Comparison of ENCODE assay signal across 17 mouse cellular contexts in genomic region chr4:81995243-81995642, GRCm38 (mm10).
"Had no signal": no experiment of that assay in that cellular context is flagged by ENCODE, and none has a peak within 500 bp of the region (broad histone marks: within the 10 kb centered on the region; RNA-seq: fewer than 3 reads in every experiment).

No protein-coding gene starts in this region.

- H3K9me3 ChIP-seq: neural tube, embryonic 12.5 days; neural tube, embryonic 13.5 days; neural tube, embryonic 15.5 days; stomach, embryonic 15.5 days had no signal

- H3K9ac ChIP-seq: neural tube, embryonic 12.5 days; neural tube, embryonic 13.5 days; neural tube, embryonic 15.5 days; stomach, embryonic 15.5 days had no signal

- H3K4me2 ChIP-seq: neural tube, embryonic 12.5 days; neural tube, embryonic 13.5 days; neural tube, embryonic 15.5 days; stomach, embryonic 15.5 days had no signal

- H3K27me3 ChIP-seq: neural tube, embryonic 12.5 days; neural tube, embryonic 13.5 days; neural tube, embryonic 15.5 days; stomach, embryonic 15.5 days had no signal

- H3K36me3 ChIP-seq: neural tube, embryonic 12.5 days; neural tube, embryonic 13.5 days; neural tube, embryonic 15.5 days; stomach, embryonic 15.5 days had no signal

- H3K27ac ChIP-seq: neural tube, embryonic 12.5 days; neural tube, embryonic 13.5 days; neural tube, embryonic 15.5 days; stomach, embryonic 15.5 days; stomach, postnatal 0 days had no signal

- H3K4me3 ChIP-seq: neural tube, embryonic 12.5 days; neural tube, embryonic 13.5 days; neural tube, embryonic 15.5 days; stomach, embryonic 15.5 days had no signal

- H3K4me1 ChIP-seq: neural tube, embryonic 12.5 days; stomach, embryonic 15.5 days had no signal

- DNase-seq: retina, postnatal 1 day; right cerebral cortex, adult 18-20 months; right cerebral cortex, postnatal 14 days; right cerebral cortex, postnatal 25 days; right cerebral cortex, postnatal 4 days; spleen, adult 18-20 months; thymus, adult 18-20 months; thymus, adult 2 months; thymus, postnatal 14 days; thymus, postnatal 25 days; thymus, postnatal 36 days; thymus, postnatal 4 days had no signal
